Mouse (Mus musculus) E14TG2a.4 (cell line): Measurements from ENCODE around the gene Mmp23.

ENCODE experiments used
- CTCF ChIP-seq: conservative IDR thresholded peaks from 2 replicates; pipeline ENCODE4 v1.5.1; 2014; ENCODE audit warnings: low read length
- NANOG ChIP-seq: IDR thresholded peaks from 2 replicates; pipeline ENCODE4 v1.6.1; 2014; ENCODE audit warnings: borderline replicate concordance, low read length, mixed read lengths
- POU5F1 ChIP-seq: IDR thresholded peaks from 2 replicates; pipeline ENCODE4 v1.6.1; 2014; ENCODE audit warnings: low read length, borderline replicate concordance

GRCm38 (mm10) chr4:155645721-155646120, 7.5 kb downstream of the Mmp23 start:
- TF ChIP-seq CTCF (no peak), NANOG (no peak), POU5F1 (no peak)
